Mouse (Mus musculus): ENCODE results near the gene Sned1. TPM values are rescaled to one million over a fixed set of nuclear protein-coding genes. Genes with fewer than 3 reads are reported as not detected.

Gene Sned1
- polyA plus RNA-seq (2012; rRNA removed), result 6.6 and 9.9 TPM in 2 replicates

DNA sequence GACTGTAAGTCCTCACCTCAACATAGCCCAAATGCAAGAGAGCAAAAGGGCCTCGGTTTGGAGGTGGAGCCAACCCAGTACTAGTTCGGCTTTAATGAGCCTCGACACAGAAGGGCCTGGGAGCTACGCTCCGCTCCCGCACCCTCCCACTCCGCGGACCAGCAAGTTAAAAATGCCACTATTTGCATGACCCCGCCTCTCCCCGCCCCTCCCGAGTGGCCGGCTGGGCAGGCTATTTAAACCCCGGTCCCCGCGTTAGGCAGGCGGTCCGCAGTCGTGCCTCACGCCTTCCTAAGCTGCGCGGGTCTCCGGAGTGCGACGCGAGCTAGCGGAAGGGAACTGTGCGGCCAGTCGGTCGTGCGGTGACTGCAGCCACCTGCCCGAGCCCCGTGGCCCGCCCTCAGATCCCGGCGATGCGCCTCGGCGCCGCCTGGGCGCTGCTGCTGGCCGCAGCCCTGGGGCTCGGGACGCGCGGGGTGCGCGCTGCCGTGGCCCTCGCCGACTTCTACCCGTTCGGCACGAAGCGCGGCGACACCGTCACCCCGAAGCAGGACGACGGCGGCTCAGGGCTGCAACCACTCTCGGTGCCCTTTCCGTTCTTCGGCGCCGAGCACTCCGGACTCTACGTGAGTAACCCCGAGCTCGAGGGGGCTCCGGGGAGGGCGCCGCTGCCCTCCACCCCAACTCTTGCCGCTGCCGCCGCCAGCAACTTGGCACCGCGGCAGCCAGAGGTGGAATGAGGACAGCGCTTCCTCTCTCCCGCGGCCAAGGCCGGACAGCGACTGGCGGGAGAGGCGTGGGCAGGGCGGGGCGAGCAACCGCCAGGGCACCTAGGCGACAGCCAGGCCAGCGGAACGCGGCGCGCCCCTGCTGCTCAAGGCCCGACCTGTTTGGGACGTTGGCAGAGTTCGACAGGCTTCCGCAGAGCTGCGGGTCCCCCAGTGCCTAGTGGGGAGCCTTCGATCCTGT lies at the start of gene Sned1:
Gene Sned1, plus strand, starts transcription at position 266 of the 969 bp plus-strand sequence.

DNA sequence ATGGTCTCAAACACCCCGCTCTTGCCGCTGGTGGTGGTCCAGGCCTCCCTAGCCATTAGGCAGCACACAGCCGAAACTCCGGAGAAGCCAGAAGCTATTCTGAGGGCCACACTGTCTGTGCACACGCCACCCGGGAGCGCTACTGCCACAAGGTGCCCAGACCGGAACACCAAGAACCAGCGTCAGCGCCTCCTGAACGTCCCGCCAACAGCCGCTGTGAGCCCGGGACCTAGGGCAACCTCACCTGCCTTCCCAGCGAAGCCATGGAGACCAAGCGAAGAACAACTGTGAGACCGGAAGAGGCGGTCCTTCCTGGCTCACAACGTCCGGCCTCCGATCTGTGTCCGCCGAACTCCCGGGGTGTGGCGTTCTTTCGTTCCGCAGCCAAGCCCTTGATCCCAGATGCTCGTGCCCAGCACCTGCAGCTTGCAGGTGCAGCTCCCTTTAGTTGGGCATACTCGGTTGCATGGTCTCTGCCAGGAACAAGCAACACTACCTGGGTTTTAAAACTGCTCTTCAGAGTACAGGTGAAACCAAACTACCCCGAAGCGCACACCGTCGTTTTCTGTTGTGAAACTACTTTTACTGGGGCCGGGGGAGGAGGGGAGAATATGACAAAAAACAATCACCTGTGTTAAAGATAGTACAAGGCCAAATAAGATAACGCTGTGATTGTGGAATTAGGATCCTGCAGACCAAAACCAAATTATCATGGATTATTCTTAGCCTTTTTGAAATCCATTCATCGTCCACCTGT lies 70.1 kb downstream of the Sned1 start, which contains the start of gene Mterf4:
Gene Mterf4, minus strand, starts transcription at position 335 of the 757 bp plus-strand sequence.

DNA sequence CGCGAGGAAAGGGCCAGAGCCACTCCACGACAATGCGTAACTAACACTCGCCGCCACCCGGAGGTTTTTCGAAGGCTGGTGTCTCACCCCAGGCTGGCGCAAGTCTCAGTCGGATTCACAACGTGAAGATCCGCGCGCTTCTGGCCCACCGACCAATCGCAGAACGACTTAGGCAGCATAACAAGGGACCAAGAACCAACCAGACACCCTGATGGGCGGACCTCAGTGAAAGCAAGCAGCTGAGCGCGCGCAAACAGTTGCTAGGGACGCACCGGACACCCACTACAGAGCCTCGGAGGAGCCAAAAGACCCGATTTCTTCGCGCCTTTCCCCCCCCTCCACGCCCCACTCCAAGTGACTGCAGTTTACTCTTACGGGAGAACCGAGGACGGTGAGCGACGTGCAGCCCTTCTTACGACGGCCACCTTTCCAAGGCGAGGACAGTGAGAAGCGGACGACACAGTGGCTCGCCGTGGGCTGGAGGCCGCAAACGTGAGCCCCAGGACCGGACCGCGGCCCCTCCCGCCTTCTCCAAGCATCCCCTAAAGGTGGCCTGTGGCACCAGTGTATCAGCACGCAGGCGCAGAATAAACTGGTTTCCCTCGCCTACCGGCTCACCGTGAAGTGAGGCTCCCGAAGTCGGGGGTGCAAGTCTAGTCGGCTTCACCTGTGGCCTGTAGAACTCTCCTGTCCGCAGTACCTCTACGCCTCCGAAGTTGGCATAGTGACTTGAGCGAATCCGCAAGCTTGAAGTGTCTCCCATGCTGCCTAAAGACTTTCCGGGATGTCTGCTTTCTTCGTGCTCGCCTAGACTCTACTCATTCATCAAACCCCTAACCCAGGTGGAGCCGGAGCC lies 107.2 kb downstream of the Sned1 start, which contains the start of the genes Ppp1r7 and Pask:
Gene Ppp1r7, plus strand, starts transcription at position 207 of the 856 bp plus-strand sequence.
Gene Pask, minus strand, starts transcription at position 835 of the 856 bp plus-strand sequence.

Other genes with a start within 250 kb of the Sned1 start
- not detected in 2 replicates for gene Aqp12, start 229.5 kb upstream of the Sned1 start, polyA plus RNA-seq (2012; rRNA removed)
- 208 and 228 TPM in 2 replicates for gene Kif1a, start 133.9 kb upstream of the Sned1 start, polyA plus RNA-seq (2012; rRNA removed)
- not detected in 2 replicates for gene Agxt, start 100.6 kb upstream of the Sned1 start, polyA plus RNA-seq (2012; rRNA removed)
- gene 2310007B03Rik, start 74.9 kb upstream of the Sned1 start, polyA plus RNA-seq (2012; rRNA removed), result 0.09 and 0.31 TPM in 2 replicates
- 0.83 and 1.4 TPM in 2 replicates for gene Crocc2, start 67.1 kb upstream of the Sned1 start, polyA plus RNA-seq (2012; rRNA removed)
- 20.2 and 21.8 TPM in 2 replicates for gene Mterf4, start 70.1 kb downstream of the Sned1 start, polyA plus RNA-seq (2012; rRNA removed)
- gene Ppp1r7, start 107.0 kb downstream of the Sned1 start, polyA plus RNA-seq (2012; rRNA removed), result 14.5 and 15.9 TPM in 2 replicates
- gene Pask, start 107.6 kb downstream of the Sned1 start, polyA plus RNA-seq (2012; rRNA removed), result 9.4 and 9.7 TPM in 2 replicates
- 1.2 and 1.5 TPM in 2 replicates for gene Ano7, start 138.1 kb downstream of the Sned1 start, polyA plus RNA-seq (2012; rRNA removed)
- gene Hdlbp, start 243.0 kb downstream of the Sned1 start, polyA plus RNA-seq (2012; rRNA removed), result 72.4 and 79.9 TPM in 2 replicates